Mouse (Mus musculus) neural tube, postnatal 0 days (tissue): ENCODE data around the gene Nbeal1. TPM values are rescaled to one million over a fixed set of nuclear protein-coding genes. Genes with fewer than 3 reads are reported as not detected.

ENCODE experiments used
- polyA plus RNA-seq: library from polyadenylated mRNA; unstranded; fragments of >200 nt; fragmentation: Nextera tagmentation; extraction: Ambion mirVana; gene quantifications from 2 replicates; pipeline ENCODE4 v1.2.1, GENCODE M21; 2015

The Nbeal1 gene
- polyA plus RNA-seq: 4.8 and 5.2 TPM in 2 replicates

DNA sequence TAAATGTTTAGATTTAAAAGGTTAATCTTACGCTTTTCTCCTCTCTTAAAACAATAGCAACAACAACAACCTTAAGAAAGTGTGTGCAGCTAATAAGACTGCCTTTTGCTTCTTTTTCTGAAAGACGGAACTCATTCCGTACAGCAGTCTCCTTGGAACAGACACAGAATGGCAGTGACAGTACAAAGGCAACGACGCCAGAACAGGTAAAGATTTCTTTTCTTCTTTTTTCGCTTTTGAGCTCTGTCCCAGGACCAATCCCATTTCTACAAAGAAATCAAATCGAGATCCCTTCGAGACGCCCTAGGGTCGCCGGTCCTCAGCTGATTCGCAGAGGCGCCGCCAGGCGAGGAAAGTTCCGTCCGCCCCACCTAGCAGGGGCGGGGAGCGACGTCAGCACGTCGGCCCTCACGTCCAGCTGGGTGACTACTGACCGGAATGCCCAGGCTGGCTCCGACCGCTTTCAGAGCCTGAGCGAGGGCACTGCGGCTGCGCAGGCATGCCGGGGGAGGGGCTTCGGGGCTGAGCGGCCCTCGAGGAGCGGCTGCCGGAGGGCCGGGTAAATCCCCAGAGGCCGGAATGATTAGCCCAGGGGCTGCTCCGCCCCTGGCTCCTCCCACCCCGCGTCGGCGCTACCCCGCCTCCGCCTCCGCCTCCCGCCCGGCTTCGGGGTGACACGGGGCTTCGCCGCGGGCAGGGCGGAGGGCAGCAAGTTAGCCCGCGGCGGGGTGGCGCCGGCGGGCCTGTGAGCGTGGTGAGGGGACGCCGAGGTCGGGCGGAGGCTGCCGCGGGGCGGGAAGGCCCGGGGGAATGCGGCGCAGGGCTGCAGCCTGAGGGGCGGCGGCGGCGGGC, at the start of gene Nbeal1:
Gene Nbeal1 (plus strand): TSS at position 668 of the 852 bp plus-strand sequence.

DNA sequence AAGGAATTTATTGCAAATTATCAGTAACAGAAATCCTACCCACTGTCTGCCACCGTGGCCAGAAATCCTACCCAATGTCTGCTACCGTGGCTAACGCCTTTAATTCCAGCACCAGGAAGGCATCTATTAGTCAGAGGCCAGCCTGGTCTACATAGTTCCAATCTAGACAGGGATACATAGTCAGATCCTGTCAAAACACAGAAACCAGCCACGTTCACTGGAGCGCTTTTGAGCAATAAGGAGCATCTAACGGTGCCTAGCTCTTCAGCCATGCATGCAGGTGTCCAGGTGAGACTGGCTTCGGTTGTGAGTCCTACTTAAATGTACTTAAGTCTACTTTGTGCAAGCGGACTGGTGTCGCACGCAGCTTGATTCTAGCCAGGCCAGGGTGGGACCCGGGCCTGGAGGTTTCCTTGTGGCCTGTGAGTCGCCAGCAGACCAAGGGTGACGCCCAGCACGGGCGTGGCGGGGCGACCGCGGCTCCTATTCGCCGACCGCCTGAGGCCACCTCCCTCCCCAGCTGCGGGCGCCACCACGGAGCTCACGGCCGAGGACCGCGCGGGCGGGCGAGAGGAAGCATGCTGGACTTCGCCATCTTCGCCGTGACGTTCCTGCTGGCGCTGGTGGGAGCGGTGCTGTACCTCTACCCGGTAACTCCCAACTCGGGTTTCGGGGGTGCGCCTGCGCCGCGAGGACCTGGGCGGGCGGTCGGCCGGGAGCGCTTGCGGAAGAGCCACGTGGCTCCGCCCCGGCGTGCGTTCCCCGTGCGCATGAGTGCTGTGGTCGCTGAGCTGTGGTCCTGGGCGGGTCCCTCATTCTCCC, 162.6 kb downstream of the Nbeal1 start, which contains the start of gene Cyp20a1:
Gene Cyp20a1 (plus strand): TSS at position 516 of the 822 bp plus-strand sequence.

Other genes starting within 250 kb of the Nbeal1 start
- 53.9 and 59.0 TPM in 2 replicates for gene Ica1l, start 137.4 kb upstream of the Nbeal1 start, polyA plus RNA-seq
- 6.7 and 7.0 TPM in 2 replicates for gene Carf, start 82.4 kb upstream of the Nbeal1 start, polyA plus RNA-seq
- gene Wdr12, start 82.0 kb upstream of the Nbeal1 start, polyA plus RNA-seq: 46.0 and 46.6 TPM in 2 replicates
- gene Cyp20a1, start 162.7 kb downstream of the Nbeal1 start, polyA plus RNA-seq: 15.2 and 15.9 TPM in 2 replicates
- gene Abi2, start 229.0 kb downstream of the Nbeal1 start, polyA plus RNA-seq: 54.3 and 65.4 TPM in 2 replicates